Mouse (Mus musculus): ENCODE results near the gene Gap43.
"Not testable (repeated sequence)": the region's sequence is repeated elsewhere in the genome, so short reads cannot be mapped to it uniquely, and the experiment has no call there.

Gap43 gene

DNA sequence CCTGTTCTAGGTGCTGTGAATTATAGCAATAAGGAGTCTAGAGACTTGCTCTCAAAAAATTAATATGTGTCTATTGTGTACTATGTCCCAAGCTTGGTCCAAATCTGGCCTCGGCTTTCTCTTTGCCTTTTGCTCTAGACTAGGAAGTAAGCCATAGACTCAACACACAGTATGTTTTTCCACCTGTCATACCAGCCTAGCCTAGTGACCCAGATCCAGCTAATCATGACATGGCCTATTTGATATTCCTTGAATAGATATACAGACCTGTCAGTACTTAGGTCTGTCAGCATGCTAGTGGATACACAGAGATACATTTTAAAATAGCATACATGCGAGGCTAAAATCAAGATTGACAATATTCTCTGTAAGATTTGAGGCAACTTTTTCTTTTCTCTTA is 46.4 kb downstream of the Gap43 start:
- no peak for DNase-seq

DNA sequence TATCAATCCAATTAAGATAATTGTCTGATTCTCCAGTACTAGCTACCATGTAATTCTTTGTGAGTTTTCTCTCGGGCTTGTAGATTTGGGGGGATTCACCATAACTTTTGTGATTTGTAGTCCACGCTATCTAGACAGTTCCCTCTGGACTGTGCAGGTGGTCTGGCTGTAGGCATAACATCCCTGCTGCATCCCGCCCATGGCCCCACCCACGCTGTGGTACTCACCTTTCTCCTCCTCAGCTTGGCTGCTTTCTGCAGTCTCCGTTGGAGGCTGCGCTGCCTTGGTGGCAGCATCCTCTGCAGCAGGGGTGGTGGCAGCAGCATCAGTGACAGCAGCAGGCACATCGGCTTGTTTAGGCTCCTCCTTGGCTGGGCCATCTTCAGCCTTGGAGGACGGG is 48.9 kb downstream of the Gap43 start:
- DNase-seq: no peak

DNA sequence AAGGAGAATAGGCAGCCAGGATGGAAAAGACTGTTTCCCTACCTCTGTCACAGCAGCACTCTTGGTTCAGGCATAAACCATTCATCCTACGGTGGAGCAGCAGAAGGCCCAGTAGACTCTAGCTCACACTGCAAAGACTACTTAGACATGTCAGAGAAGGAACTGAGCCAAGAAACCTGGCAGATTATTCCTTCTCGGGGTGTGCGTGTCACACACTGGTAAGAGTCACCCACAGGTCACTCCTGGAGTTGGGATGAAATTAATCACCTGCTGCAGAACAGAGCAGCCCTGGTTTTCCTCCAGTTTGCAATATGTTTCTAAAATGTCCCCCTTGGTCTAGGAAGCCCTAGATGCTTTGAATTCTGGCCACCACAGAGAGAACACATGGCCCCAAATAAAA is 56.4 kb downstream of the Gap43 start:
- DNase-seq: no peak

DNA sequence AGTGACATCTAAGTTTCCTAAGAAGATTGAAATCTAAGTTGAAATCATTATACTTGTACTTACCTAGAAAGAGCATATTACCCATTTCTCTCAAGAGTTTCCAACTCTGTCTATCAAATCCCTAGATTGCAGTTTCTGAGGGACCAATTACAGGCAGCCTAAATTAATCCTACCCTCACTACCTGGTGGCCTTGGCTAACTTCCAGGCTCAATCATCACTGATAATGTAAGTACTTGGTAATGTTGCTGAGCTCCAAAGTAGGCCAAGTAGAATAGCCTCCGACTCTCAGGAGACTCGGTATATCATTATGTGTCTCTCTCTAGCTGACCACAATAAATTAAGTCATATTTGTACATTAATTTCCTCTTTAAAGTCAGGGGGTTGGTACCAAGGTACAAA is 62.7 kb downstream of the Gap43 start:
- no peak for DNase-seq

DNA sequence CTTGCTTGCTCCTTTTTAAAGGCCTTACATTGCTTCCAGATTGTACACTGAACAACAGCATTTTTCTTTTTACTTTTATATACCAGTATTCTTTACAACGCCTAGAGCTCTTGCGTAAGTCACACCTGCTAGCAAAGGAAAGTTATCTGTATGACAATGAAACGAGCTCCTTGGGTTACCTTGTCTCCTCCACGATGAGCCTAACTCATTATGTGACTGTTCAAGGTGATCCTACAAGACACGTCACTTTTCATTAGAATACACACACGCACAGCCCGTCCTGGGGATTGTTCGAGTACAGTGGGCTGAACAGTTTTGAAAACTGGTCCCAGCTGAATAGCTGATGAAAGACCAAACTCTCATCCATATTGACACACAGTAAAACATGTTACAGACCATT is 63.2 kb downstream of the Gap43 start:
- DNase-seq: no peak

DNA sequence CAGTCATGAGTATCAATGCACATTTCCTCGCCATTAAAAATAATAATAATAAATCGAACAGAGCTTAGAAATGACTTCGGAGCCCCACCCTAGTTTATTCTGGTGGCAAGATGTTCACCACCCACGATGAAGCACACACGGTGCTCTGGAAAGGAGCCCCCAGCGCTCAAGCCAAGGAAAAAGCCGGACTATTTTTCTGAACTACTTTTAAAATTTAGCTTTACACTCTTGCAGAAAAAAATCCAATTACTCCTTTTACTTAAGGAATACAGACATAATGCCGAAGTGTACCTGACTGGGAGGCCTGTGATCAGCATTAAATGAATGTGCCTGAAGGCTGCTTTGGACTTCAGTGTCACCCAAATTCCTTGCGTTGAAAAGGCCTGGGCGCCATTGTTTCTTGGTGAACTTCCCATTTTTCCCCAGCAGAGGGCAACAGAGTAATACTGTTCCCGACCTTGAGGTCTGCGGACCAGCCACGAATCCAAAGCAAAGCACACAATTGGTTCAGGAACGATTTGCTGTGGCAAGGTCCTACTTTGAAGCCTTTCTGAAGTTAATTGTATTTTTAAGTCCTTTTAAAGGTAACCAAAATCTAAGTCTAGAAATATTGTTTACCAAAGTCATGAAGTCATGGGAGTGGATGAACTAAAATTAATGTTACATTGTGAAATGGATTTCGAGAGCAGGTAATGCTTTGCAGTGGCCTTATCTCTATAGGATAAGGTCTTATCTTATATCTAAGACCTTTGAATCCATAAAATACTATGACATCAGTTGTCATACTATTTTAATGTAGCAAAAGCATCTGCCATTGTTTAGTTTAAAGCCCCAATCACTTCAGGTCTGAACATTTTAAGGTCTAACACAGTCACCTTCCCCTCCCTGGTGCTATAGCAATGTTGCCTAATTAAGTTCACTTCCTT is 64.0 kb downstream of the Gap43 start:
- peak; percentile 86 for DNase-seq

DNA sequence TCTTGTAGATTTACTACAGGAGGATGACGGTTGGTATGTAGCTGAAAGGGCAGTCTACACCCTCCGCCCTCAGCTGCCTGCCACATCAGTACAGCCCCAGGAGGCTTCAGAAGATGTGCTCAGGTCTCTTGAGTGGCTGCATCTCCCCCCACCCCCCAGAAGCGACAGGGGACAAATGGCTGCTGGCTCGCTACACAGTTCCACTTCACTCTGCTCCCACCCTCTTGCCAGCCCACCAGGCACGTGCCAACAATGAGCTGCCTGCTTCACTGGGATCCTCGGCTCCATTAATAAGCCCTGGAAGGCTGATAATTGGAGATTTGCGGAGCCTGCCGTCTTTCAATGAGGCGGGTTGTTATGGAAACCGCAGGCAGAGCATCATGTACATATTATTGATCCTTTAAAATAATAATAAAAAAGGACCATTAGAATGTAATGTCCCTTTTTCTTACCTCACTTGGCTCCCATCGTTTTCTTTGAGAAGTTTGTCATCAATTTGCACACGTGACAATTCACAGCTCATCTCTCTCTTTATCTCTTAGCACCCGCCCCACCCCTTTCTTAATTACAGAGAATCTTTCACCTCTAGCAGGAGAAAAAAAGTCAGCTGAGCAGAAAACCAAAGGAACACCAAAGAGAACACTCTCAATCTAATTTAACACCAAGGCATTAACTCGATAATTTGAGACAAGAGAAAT is 64.8 kb downstream of the Gap43 start:
- DNase-seq: no peak

DNA sequence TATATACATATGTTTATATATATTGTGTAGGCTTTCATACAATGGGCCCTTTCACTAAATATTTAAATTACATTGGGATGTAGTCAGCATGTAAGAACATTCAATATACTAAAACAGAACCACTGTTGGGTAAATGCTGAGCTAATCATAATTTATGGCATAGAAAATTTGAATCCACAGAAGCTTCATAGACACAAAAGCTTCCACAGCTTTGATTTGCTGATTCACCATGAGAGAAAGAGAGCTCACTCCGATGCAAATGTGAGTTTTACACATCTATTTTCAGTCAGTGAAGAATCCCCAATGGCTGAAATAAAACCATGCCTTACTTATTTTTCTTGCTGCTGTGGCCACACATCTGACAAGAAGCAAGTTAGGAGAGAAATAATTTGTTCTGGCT is 69.2 kb downstream of the Gap43 start:
- no peak for DNase-seq

DNA sequence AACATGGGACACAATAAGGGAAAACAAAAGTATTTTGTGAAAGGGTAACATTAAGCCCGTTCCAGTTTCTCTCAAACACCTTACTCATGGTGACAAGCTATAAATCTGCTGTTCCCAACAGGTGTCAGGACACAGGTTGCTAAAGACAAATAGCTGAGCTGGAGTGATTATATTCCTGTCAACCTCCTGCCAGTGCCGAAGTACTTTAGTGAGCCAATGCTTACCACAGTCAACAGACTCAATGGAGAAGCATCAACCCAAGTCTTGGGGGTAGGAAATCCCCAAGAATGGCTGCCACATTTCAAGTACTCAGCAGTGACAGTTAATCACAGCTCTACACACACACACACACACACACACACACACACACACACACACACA is 70.9 kb downstream of the Gap43 start:
- DNase-seq: no peak

DNA sequence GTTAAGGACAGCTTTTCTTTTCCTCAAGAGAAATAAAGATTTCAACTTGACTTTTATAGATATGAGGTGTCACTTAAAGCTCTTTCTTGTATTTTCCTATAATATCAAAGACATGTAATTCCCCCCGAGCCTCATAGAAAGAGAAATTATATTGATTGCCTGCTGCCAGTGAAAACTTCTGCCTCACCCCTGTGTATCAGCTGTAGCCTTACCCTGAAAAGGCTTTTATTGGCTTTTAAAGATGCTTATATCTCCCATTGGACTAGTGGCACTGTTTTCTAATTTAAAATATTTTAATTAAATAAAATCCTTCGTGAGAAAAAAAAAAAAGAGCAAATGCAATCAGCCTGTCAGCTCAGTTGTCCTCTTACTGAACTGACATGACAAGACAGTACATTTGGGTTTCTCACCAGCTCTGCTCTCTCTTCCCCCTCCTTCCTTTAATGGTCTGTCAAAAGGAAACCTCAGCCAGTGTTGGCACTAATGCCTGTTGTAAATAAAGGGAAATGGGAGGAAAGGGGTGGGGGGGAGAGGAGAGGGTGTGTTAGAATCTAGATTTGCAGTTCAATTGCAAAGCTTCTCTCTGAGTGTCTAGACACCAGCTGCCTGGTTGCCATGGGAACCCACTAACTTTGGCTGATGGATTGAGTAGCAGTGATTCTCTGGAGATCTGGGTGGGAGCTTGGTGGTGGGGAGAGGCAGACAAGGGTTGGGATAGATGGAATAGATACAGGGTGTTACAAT is 71.4 kb downstream of the Gap43 start:
- peak; percentile 76 for DNase-seq

DNA sequence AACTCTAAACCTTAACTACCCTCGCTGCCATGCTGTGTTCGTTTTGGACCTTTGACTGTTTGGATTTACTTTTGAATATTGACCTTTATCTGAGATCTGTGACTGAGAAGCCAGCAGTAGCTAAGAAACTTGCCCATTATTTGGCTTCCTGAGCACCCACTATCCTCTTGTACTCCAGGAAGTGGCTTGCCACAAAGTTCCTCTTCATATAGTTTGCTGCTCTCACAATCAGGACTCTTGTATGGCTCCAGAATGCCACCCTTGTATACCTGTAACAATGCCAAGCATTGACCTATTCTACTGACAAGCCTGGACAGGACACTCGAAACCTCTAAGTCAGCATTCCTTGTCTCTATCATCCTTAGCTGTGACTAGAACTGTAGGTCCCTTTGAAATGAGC is 75.3 kb downstream of the Gap43 start:
- no peak for DNase-seq

DNA sequence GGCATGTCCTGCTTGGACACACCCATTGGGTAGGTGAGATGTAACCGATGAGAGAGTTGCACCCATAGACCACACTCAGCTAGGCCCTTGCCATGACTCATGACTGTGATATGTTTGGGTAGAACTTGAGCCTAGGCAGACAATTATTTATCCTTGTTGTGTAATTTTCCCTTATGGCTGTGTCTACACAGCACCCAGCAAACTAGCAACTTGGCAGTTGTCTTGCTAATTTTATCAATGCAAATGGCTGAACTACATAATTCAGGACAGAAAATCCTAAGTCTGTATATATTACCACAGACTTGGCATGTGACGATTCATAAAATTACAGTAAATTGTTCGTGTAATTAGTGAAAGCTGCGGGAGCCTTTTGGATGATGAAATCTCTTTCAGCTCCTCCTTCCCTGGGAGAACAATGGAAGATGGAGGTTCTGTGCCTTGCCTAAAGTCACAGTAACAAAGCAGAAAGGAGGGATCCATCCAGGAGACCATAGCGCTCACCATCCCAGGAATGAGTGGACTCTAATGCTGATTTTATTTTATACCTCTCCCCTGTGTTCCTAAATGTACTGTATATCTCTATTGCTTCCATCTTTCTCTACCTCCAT is 77.4 kb downstream of the Gap43 start:
- no peak for DNase-seq

DNA sequence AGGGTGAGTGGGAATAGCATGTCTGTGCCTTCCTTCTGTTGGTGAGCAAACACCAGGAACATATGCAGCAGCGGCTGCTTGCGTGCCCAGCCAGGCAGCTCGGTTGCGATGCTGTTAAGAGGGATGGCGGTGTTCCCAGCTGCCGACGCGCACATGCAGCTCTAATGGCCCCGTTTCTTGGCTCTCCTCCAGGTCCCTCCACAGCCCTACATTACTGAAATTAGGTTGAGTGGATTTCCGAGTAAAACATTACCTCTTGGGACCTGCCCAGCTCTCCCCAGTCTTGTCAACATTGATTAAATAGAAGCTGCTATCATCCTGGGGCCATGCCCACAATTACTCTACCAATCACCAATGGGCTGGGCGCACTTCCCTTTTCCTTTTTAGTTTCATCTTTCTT is 84.8 kb downstream of the Gap43 start:
- peak; percentile 9 for DNase-seq

DNA sequence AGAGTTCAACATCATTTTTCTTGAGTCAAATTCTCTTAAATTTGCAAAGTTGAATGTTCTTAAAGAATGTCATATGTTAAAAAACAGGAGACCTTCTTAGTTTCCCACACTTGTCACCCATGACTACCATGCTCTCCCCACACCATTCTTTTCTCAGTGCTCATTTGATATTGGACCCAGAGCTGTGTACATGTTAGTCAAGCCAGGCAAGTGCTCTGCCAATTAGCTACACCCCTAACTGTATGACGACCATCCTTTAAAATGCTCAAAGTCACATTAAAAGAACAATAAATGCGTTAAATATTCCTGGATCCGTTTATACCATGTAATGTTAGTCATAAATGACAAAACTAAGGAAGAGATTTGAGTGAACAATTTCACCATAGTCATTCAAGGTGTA is 85.2 kb downstream of the Gap43 start:
- no peak for DNase-seq

DNA sequence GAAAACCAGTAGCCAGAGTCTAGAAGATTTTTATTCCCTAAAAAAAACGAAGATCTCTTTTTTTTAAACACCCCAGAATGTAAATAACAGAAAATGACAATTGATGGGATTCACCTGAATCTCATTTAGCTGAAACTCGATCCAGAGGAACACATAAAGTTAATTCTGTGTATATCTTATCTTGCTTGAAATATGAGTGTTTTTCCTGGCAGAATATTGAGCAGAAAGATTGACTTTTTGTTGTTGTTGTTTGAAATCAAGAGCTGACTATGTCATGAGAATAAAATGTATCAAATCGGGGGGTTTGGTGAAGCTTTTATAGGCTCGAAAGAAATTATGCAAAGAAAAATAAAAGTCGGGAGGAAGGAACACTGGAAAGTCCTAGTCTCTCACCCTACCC is 88.2 kb downstream of the Gap43 start:
- DNase-seq: no peak

DNA sequence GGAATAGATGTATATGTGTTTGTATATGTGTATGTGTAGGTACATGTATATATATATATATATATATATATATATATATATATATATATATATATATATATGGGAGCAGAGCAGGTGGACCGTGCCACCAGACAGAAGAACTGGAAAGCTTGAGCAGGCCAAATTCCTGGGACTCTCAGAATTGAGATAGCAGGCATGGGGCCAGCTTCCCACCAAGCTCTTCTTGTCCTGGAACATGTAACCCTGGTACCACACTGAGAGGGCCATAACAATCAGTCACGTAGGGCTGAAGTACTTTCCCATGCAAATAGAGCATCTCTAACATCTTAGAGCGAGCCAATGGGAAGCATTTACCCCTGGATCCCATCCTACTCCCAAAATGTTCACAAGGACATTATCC is 96.3 kb downstream of the Gap43 start:
- DNase-seq: not testable (repeated sequence)

DNA sequence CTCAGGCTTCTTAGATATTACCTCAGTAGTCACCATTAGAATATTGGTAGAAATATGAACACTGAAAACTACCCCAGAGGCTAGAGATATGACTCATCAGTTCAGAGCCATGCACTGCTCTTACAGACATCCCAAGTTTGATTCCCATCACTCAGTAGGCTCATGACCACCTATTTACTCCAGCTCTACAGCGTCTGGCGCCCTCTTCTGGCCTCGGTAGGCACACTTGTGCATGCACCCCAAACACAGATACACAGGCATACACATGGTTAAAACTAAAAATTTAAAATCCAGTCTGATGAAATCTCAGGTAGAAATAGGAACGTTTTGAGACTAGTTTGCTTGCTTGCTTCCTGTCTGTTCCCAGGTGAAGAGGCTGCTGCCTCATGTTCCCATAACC is 109.1 kb downstream of the Gap43 start:
- DNase-seq: no peak

All from lung, postnatal 10 days (tissue).